Mouse (Mus musculus): ENCODE results near the gene Dis3l2.

The Dis3l2 gene

GRCm38 (mm10) chr1:86916355-86916984, 212.9 kb downstream of the Dis3l2 start:
- peak; percentile 8 for DNase-seq (ENCODE audit: low spot score)

GRCm38 (mm10) chr1:86925776-86926175, 222.2 kb downstream of the Dis3l2 start:
- no peak for DNase-seq (ENCODE audit: low spot score)

GRCm38 (mm10) chr1:86931606-86932379, 228.2 kb downstream of the Dis3l2 start:
- DNase-seq (ENCODE audit: low spot score), result no peak

- no peak for DNase-seq (ENCODE audit: low spot score)
Measured at GRCm38 (mm10) chr1:86932810-86933209, 229.2 kb downstream of the Dis3l2 start.

GRCm38 (mm10) chr1:86933656-86934055, 230.0 kb downstream of the Dis3l2 start:
- DNase-seq (ENCODE audit: low spot score), result no peak

- DNase-seq (ENCODE audit: low spot score), result no peak
Measured at GRCm38 (mm10) chr1:86951501-86952205, 248.0 kb downstream of the Dis3l2 start.

- no peak for DNase-seq (ENCODE audit: low spot score)
Measured at GRCm38 (mm10) chr1:86955801-86956200, 252.2 kb downstream of the Dis3l2 start.

GRCm38 (mm10) chr1:86968261-86968964, 264.8 kb downstream of the Dis3l2 start:
- peak; percentile 30 for DNase-seq (ENCODE audit: low spot score)

- DNase-seq (ENCODE audit: low spot score), result no peak
Measured at GRCm38 (mm10) chr1:86969173-86969725, 265.6 kb downstream of the Dis3l2 start.

GRCm38 (mm10) chr1:86972693-86973092, 269.1 kb downstream of the Dis3l2 start:
- no peak for DNase-seq (ENCODE audit: low spot score)

- no peak for DNase-seq (ENCODE audit: low spot score)
Measured at GRCm38 (mm10) chr1:86977018-86977417, 273.4 kb downstream of the Dis3l2 start.

GRCm38 (mm10) chr1:86986372-86986771, 282.8 kb downstream of the Dis3l2 start:
- DNase-seq (ENCODE audit: low spot score), result no peak

GRCm38 (mm10) chr1:86992849-86993248, 289.2 kb downstream of the Dis3l2 start:
- DNase-seq (ENCODE audit: low spot score), result no peak

- no peak for DNase-seq (ENCODE audit: low spot score)
Measured at GRCm38 (mm10) chr1:86994023-86994422, 290.4 kb downstream of the Dis3l2 start.

GRCm38 (mm10) chr1:86998051-86998450, 294.4 kb downstream of the Dis3l2 start:
- no peak for DNase-seq (ENCODE audit: low spot score)

- no peak for DNase-seq (ENCODE audit: low spot score)
Measured at GRCm38 (mm10) chr1:87001365-87001764, 297.8 kb downstream of the Dis3l2 start.

GRCm38 (mm10) chr1:87002545-87003168, 299.0 kb downstream of the Dis3l2 start:
- DNase-seq (ENCODE audit: low spot score), result no peak

- no peak for DNase-seq (ENCODE audit: low spot score)
Measured at GRCm38 (mm10) chr1:87003169-87003552, 299.6 kb downstream of the Dis3l2 start.

- no peak for DNase-seq (ENCODE audit: low spot score)
Measured at GRCm38 (mm10) chr1:87006425-87006824, 302.8 kb downstream of the Dis3l2 start.

GRCm38 (mm10) chr1:87008211-87008610, 304.6 kb downstream of the Dis3l2 start:
- no peak for DNase-seq (ENCODE audit: low spot score)

GRCm38 (mm10) chr1:87009156-87009555, 305.5 kb downstream of the Dis3l2 start:
- DNase-seq (ENCODE audit: low spot score), result no peak
